Mouse (Mus musculus) MEL (cell line): Measurements from ENCODE around the gene Cgrrf1.

Experiments
- CTCF ChIP-seq, 3 experiments: IDR thresholded peaks in 2 of 3; conservative IDR thresholded peaks in 1 of 3; 2 replicates each; pipeline ENCODE4 v1.5.1; 2011 to 2012; ENCODE audit warnings: low read length in 3 of 3, low read depth in 2 of 3, mild to moderate bottlenecking in 2 of 3, improper control_type of control experiment in 1 of 3, inconsistent platforms in 1 of 3, mixed read lengths in 1 of 3, moderate library complexity in 1 of 3; ENCODE audit not compliant: control insufficient read depth in 1 of 3, insufficient read depth in 1 of 3, poor library complexity in 1 of 3, severe bottlenecking in 1 of 3
- HCFC1 ChIP-seq: IDR thresholded peaks from 2 replicates; pipeline ENCODE4 v1.6.1; 2012; ENCODE audit warnings: low read depth, mild to moderate bottlenecking, inconsistent platforms, low read length, improper control_type of control experiment, moderate library complexity
- KAT2A ChIP-seq: conservative IDR thresholded peaks from 2 replicates; pipeline ENCODE4 v1.6.1; 2012; ENCODE audit warnings: low read depth, low read length, improper control_type of control experiment, inconsistent platforms
- POLR2A ChIP-seq, 2 experiments: IDR thresholded peaks; 2 replicates each; pipeline ENCODE4 v1.6.1; 2011 to 2012; ENCODE audit warnings: low read length in 2 of 2, mild to moderate bottlenecking in 2 of 2, control low read depth in 1 of 2, improper control_type of control experiment in 1 of 2, low read depth in 1 of 2, moderate library complexity in 1 of 2; ENCODE audit not compliant: control insufficient read depth in 1 of 2, insufficient read depth in 1 of 2, poor library complexity in 1 of 2
- RCOR1 ChIP-seq: IDR thresholded peaks from 2 replicates; pipeline ENCODE4 v1.6.1; 2012; ENCODE audit warnings: low read depth, mild to moderate bottlenecking, inconsistent platforms, low read length, improper control_type of control experiment

DNA sequence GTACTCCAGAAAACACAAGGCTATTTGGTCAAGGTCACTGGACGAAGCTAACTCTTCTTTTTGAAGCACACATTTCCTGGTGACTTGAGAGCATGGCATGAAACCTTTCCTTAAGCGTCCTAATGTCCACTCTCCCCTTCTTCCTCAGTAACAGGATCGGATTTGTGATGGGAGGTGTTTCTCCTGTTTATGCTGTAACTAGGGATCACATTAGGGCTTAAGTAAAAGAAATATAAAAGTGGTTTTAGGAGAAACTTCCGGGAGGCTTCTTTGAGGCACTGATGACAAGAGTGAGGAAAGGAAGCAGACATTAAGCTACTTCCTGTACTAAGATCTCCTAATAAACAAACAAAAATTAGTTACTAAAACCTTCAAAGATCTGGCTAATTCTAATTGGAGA lies 630 bp upstream of the Cgrrf1 start:
- peak; percentile 13; the same call in 1 of the 2 replicates for TF ChIP-seq HCFC1
- TF ChIP-seq POLR2A (IDR thresholded peaks at IDR 0.05; ENCODE audit: control insufficient read depth in 1 of 2, insufficient read depth in 1 of 2, low read depth in 1 of 2, low read length in 2 of 2, poor library complexity in 1 of 2) = no peak
- TF ChIP-seq KAT2A = no peak
- no peak for TF ChIP-seq CTCF (IDR thresholded peaks at IDR 0.05 in 2 of 3, conservative IDR thresholded peaks at IDR 0.05 in 1 of 3; ENCODE audit: control insufficient read depth in 1 of 3, insufficient read depth in 1 of 3, low read depth in 2 of 3, low read length in 3 of 3, poor library complexity in 1 of 3, severe bottlenecking in 1 of 3)
- TF ChIP-seq RCOR1 = no peak
